Mouse (Mus musculus): ENCODE results near the gene Nipal4.
"Not testable (repeated sequence)": the region's sequence is repeated elsewhere in the genome, so short reads cannot be mapped to it uniquely, and the experiment has no call there.

Nipal4 gene

GRCm38 (mm10) chr11:46165866-46166585 lies at the start of gene Nipal4:
Gene Nipal4, minus strand, starts transcription at chr11:46166508.
- no peak for DNase-seq (ENCODE audit: low read depth in 1 of 2, low spot score in 2 of 2)

GRCm38 (mm10) chr11:46215354-46215753 lies 49.0 kb upstream of the Nipal4 start:
- DNase-seq (ENCODE audit: low read depth in 1 of 2, low spot score in 2 of 2), result no peak

GRCm38 (mm10) chr11:46214368-46215230 lies 48.3 kb upstream of the Nipal4 start:
- no peak for DNase-seq (ENCODE audit: low read depth in 1 of 2, low spot score in 2 of 2)

- DNase-seq (ENCODE audit: low read depth in 1 of 2, low spot score in 2 of 2), result no peak
These were observed 47.5 kb upstream of the Nipal4 start for GRCm38 (mm10) chr11:46213844-46214243.

- DNase-seq (ENCODE audit: low read depth in 1 of 2, low spot score in 2 of 2), result no peak
These were observed 45.5 kb upstream of the Nipal4 start for GRCm38 (mm10) chr11:46211858-46212257.

GRCm38 (mm10) chr11:46209884-46210283 lies 43.6 kb upstream of the Nipal4 start:
- no peak for DNase-seq (ENCODE audit: low read depth in 1 of 2, low spot score in 2 of 2)

- DNase-seq (ENCODE audit: low read depth in 1 of 2, low spot score in 2 of 2), result no peak
These were observed 39.5 kb upstream of the Nipal4 start for GRCm38 (mm10) chr11:46205639-46206409.

- DNase-seq (ENCODE audit: low read depth in 1 of 2, low spot score in 2 of 2), result no peak
These were observed 38.5 kb upstream of the Nipal4 start for GRCm38 (mm10) chr11:46204841-46205240.

- no peak for DNase-seq (ENCODE audit: low read depth in 1 of 2, low spot score in 2 of 2)
These were observed 36.2 kb upstream of the Nipal4 start for GRCm38 (mm10) chr11:46202547-46202887.

- DNase-seq (ENCODE audit: low read depth in 1 of 2, low spot score in 2 of 2), result no peak
These were observed 35.6 kb upstream of the Nipal4 start for GRCm38 (mm10) chr11:46201636-46202546.

- DNase-seq (ENCODE audit: low read depth in 1 of 2, low spot score in 2 of 2), result no peak
These were observed 34.4 kb upstream of the Nipal4 start for GRCm38 (mm10) chr11:46200664-46201063.

GRCm38 (mm10) chr11:46194175-46194574 lies 27.9 kb upstream of the Nipal4 start:
- no peak for DNase-seq (ENCODE audit: low read depth in 1 of 2, low spot score in 2 of 2)

- no peak for DNase-seq (ENCODE audit: low read depth in 1 of 2, low spot score in 2 of 2)
These were observed 22.0 kb upstream of the Nipal4 start for GRCm38 (mm10) chr11:46188283-46188682.

GRCm38 (mm10) chr11:46185486-46185885 lies 19.2 kb upstream of the Nipal4 start:
- no peak for DNase-seq (ENCODE audit: low read depth in 1 of 2, low spot score in 2 of 2)

- DNase-seq (ENCODE audit: low read depth in 1 of 2, low spot score in 2 of 2), result no peak
These were observed 18.6 kb upstream of the Nipal4 start for GRCm38 (mm10) chr11:46184946-46185345.

- DNase-seq (ENCODE audit: low read depth in 1 of 2, low spot score in 2 of 2), result not testable (repeated sequence)
These were observed 15.7 kb upstream of the Nipal4 start for GRCm38 (mm10) chr11:46182031-46182430.

GRCm38 (mm10) chr11:46177246-46178043 lies 11.1 kb upstream of the Nipal4 start:
- DNase-seq (ENCODE audit: low read depth in 1 of 2, low spot score in 2 of 2), result no peak

- no peak for DNase-seq (ENCODE audit: low read depth in 1 of 2, low spot score in 2 of 2)
These were observed 9.8 kb upstream of the Nipal4 start for GRCm38 (mm10) chr11:46176155-46176554.

GRCm38 (mm10) chr11:46172128-46172527 lies 5.8 kb upstream of the Nipal4 start:
- DNase-seq (ENCODE audit: low read depth in 1 of 2, low spot score in 2 of 2), result no peak

- no peak for DNase-seq (ENCODE audit: low read depth in 1 of 2, low spot score in 2 of 2)
These were observed 3.6 kb upstream of the Nipal4 start for GRCm38 (mm10) chr11:46169908-46170307.

Data from monocyte, adult 2 months (primary cell).